Mouse (Mus musculus): ENCODE results near the gene Dnase1l3. TPM values are rescaled to one million over a fixed set of nuclear protein-coding genes. Genes with fewer than 3 reads are reported as not detected.

The Dnase1l3 gene
- polyA plus RNA-seq, 1 experiment from 2014 or later, result 0.03 TPM

- Histone ChIP-seq H3K36me3 (peaks cover 82% of the 10 kb centered on the region), H3K4me2 (replicated peaks) (no peak overlapping the region), H3K9me3 (no peaks in the 10 kb centered on the region), H3K4me1 (replicated peaks) (no peaks in the 10 kb centered on the region), H3K4me3 (replicated peaks) (no peak overlapping the region), H3K27me3 (no peaks in the 10 kb centered on the region), H3K9ac (replicated peaks) (no peak overlapping the region), H3K27ac (no peak overlapping the region)
- WGBS, result 92% methylated on average over 5 of the region's 5 CpGs
- no peak for ATAC-seq
These were observed 75.1 kb downstream of the Dnase1l3 start for GRCm38 (mm10) chr14:7919309-7919708.

- H3K4me2 ChIP-seq (replicated peaks), result no peak overlapping the region
- peaks cover 75% of the 10 kb centered on the region for H3K36me3 ChIP-seq
- H3K4me3 ChIP-seq (replicated peaks), result no peak overlapping the region
- no peak overlapping the region for H3K9ac ChIP-seq (replicated peaks)
- H3K27ac ChIP-seq, result no peak overlapping the region
- WGBS, result 85% methylated on average over 6 of the region's 6 CpGs
- no peaks in the 10 kb centered on the region for H3K9me3 ChIP-seq
- no peak for ATAC-seq
- no peaks in the 10 kb centered on the region for H3K4me1 ChIP-seq (replicated peaks)
- no peaks in the 10 kb centered on the region for H3K27me3 ChIP-seq
These were observed 76.0 kb downstream of the Dnase1l3 start for GRCm38 (mm10) chr14:7918150-7918991.

Other genes with a start within 250 kb of the Dnase1l3 start
- gene Gm26661, start 203.0 kb downstream of the Dnase1l3 start, polyA plus RNA-seq (2015; fragmentation: Nextera tagmentation; extraction: Ambion mirVana), result not detected in 2 replicates
- gene Flnb, start 176.6 kb downstream of the Dnase1l3 start, polyA plus RNA-seq (2015; fragmentation: Nextera tagmentation; extraction: Ambion mirVana), result 10.8 and 11.3 TPM in 2 replicates
- 0.42 TPM in 1 of 2 replicates, not detected in the other for gene Gm45521, start 37.3 kb downstream of the Dnase1l3 start, polyA plus RNA-seq (2015; fragmentation: Nextera tagmentation; extraction: Ambion mirVana)
- gene Abhd6, start 8.3 kb upstream of the Dnase1l3 start, polyA plus RNA-seq (2015; fragmentation: Nextera tagmentation; extraction: Ambion mirVana), result 25.9 and 28.4 TPM in 2 replicates
- 47.9 and 52.4 TPM in 2 replicates for gene Rpp14, start 85.8 kb upstream of the Dnase1l3 start, polyA plus RNA-seq (2015; fragmentation: Nextera tagmentation; extraction: Ambion mirVana)
- 49.2 and 50.2 TPM in 2 replicates for gene Pxk, start 103.6 kb upstream of the Dnase1l3 start, polyA plus RNA-seq (2015; fragmentation: Nextera tagmentation; extraction: Ambion mirVana)
- gene Pdhb, start 178.5 kb upstream of the Dnase1l3 start, polyA plus RNA-seq (2015; fragmentation: Nextera tagmentation; extraction: Ambion mirVana), result 254 TPM in 2 replicates
- 4.6 and 5.2 TPM in 2 replicates for gene Kctd6, start 219.6 kb upstream of the Dnase1l3 start, polyA plus RNA-seq (2015; fragmentation: Nextera tagmentation; extraction: Ambion mirVana)

Data from midbrain, embryonic 13.5 days (tissue).